Mouse (Mus musculus) liver, postnatal 0 days (tissue): ENCODE results near the gene Fbxw7. TPM values are rescaled to one million over a fixed set of nuclear protein-coding genes. Genes with fewer than 3 reads are reported as not detected.

ENCODE experiments used
- ATAC-seq: fragments of 200-750 bp; cut with Nextera tagmentation; 2 replicates; pipeline ENCODE4 v1.8.0; 2017; ENCODE audit warnings: mild to moderate bottlenecking, moderate library complexity
- DNase-seq: peaks from one replicate; pipeline ENCODE4 v3.0.0-alpha.2; 2016
- H3K27ac ChIP-seq: fragments of 300-500 bp; sonication (generic); 2 replicates; pipeline ENCODE4 v1.5.1; 2014; ENCODE audit warnings: antibody characterized with exemption, moderate library complexity, mild to moderate bottlenecking, low read depth
- H3K27me3 ChIP-seq: fragments of 300-500 bp; sonication (generic); 2 replicates; pipeline ENCODE4 v1.6.1; 2014; ENCODE audit warnings: low read length, control low read depth, mixed read lengths; ENCODE audit not compliant: insufficient read depth
- H3K36me3 ChIP-seq: fragments of 300-500 bp; sonication (generic); replicated peaks from 2 replicates; pipeline ENCODE4 v1.6.1; 2014; ENCODE audit warnings: mild to moderate bottlenecking, control low read depth, low read length, moderate library complexity, mixed read lengths; ENCODE audit not compliant: insufficient read depth
- H3K4me1 ChIP-seq: fragments of 300-500 bp; sonication (generic); 2 replicates; pipeline ENCODE4 v1.6.1; 2014; ENCODE audit warnings: antibody characterized with exemption, mild to moderate bottlenecking, control low read depth; ENCODE audit not compliant: insufficient read depth
- H3K4me2 ChIP-seq: fragments of 300-500 bp; sonication (generic); 2 replicates; pipeline ENCODE4 v1.6.1; 2014; ENCODE audit warnings: low read depth, mild to moderate bottlenecking, low read length, moderate library complexity, mixed read lengths
- H3K4me3 ChIP-seq: fragments of 300-500 bp; sonication (generic); 2 replicates; pipeline ENCODE4 v1.5.1; 2014; ENCODE audit warnings: low read depth, low read length
- H3K9ac ChIP-seq: fragments of 300-500 bp; sonication (generic); replicated peaks from 2 replicates; pipeline ENCODE4 v1.6.1; 2014; ENCODE audit warnings: mild to moderate bottlenecking, moderate library complexity
- H3K9me3 ChIP-seq: fragments of 300-500 bp; sonication (generic); 2 replicates; pipeline ENCODE4 v1.6.1; 2016; ENCODE audit warnings: mild to moderate bottlenecking, control low read depth, low read length, mixed read lengths
- CTCF ChIP-seq: sonication (generic); IDR thresholded peaks from 2 replicates; pipeline ENCODE4 v1.5.1; 2016; ENCODE audit warnings: antibody characterized with exemption, low read depth
- EP300 ChIP-seq: IDR thresholded peaks from 2 replicates; pipeline ENCODE4 v1.6.1; 2016; ENCODE audit warnings: antibody characterized with exemption, low read depth, mild to moderate bottlenecking
- WGBS: fragments of 180-500 bp; shearing (Covaris S2); extraction: QIAGEN DNeasy Blood & Tissue Kit; methylation state at CpG from one replicate; pipeline ENCODE4 v1.1.7; 2014; ENCODE audit not compliant: insufficient replicate concordance; 5-methylcytosine and 5-hydroxymethylcytosine counted together
- polyA plus RNA-seq: library from polyadenylated mRNA; unstranded; fragments of >200 nt; fragmentation: Nextera tagmentation; extraction: Ambion mirVana; gene quantifications from 2 replicates; pipeline ENCODE4 v1.2.1, GENCODE M21; 2015

Gene Fbxw7
- polyA plus RNA-seq, 1 experiment from 2014 or later: 2.8 TPM

GRCm38 (mm10) chr3:84937360-84938355, 122.6 kb downstream of the Fbxw7 start:
- peak; percentile 43; the same call in 1 of the 2 replicates for ATAC-seq

GRCm38 (mm10) chr3:84944933-84945332, 129.9 kb downstream of the Fbxw7 start:
- no peak for TF ChIP-seq CTCF
- TF ChIP-seq EP300: no peak
- Histone ChIP-seq H3K36me3 (no peaks in the 10 kb centered on the region), H3K27ac (no peak overlapping the region), H3K27me3 (no peaks in the 10 kb centered on the region), H3K4me3 (no peak overlapping the region), H3K4me2 (no peak overlapping the region), H3K9me3 (no peaks in the 10 kb centered on the region), H3K4me1 (no peaks in the 10 kb centered on the region; the same call in 1 of the 2 replicates), H3K9ac (no peak overlapping the region)
- DNase-seq (no peak), ATAC-seq (no peak)
- WGBS: 54% methylated on average over 3 of the region's 3 CpGs

More at GRCm38 (mm10) chr3:84937360-84938355, 122.6 kb downstream of the Fbxw7 start:
- no peak overlapping the region for H3K9ac ChIP-seq
- no peak for TF ChIP-seq EP300
- TF ChIP-seq CTCF: no peak
- 59% methylated on average over 12 of the region's 12 CpGs for WGBS
- no peak overlapping the region for H3K4me2 ChIP-seq
- H3K36me3 ChIP-seq: no peaks in the 10 kb centered on the region
- no peak overlapping the region for H3K27ac ChIP-seq
- no peaks in the 10 kb centered on the region; the same call in 1 of the 2 replicates for H3K4me1 ChIP-seq
- H3K27me3 ChIP-seq: no peaks in the 10 kb centered on the region
- H3K4me3 ChIP-seq: no peak overlapping the region
- H3K9me3 ChIP-seq: no peaks in the 10 kb centered on the region
- no peak for DNase-seq

- H3K4me1 ChIP-seq: no peaks in the 10 kb centered on the region; the same call in 1 of the 2 replicates
- 71% methylated on average over 1 of the region's 1 CpGs for WGBS
- no peak for TF ChIP-seq CTCF
- TF ChIP-seq EP300: no peak
- no peak overlapping the region for H3K4me2 ChIP-seq
- H3K27ac ChIP-seq: no peak overlapping the region
- ATAC-seq: no peak
- H3K27me3 ChIP-seq: no peaks in the 10 kb centered on the region
- no peaks in the 10 kb centered on the region for H3K9me3 ChIP-seq
- H3K9ac ChIP-seq: no peak overlapping the region
- DNase-seq: no peak
- no peaks in the 10 kb centered on the region for H3K36me3 ChIP-seq
- H3K4me3 ChIP-seq: no peak overlapping the region
These were observed 131.3 kb downstream of the Fbxw7 start for GRCm38 (mm10) chr3:84946381-84946780.

GRCm38 (mm10) chr3:84949387-84949786, 134.3 kb downstream of the Fbxw7 start:
- Histone ChIP-seq H3K9me3 (no peaks in the 10 kb centered on the region), H3K9ac (no peak overlapping the region), H3K4me1 (no peaks in the 10 kb centered on the region; the same call in 1 of the 2 replicates), H3K27ac (no peak overlapping the region), H3K4me3 (no peak overlapping the region), H3K4me2 (no peak overlapping the region), H3K27me3 (no peaks in the 10 kb centered on the region), H3K36me3 (no peaks in the 10 kb centered on the region)
- TF ChIP-seq CTCF: no peak
- no peak for TF ChIP-seq EP300
- no peak for DNase-seq
- ATAC-seq: peak; percentile 49; the same call in 1 of the 2 replicates
- WGBS: 68% methylated on average over 4 of the region's 4 CpGs

DNA sequence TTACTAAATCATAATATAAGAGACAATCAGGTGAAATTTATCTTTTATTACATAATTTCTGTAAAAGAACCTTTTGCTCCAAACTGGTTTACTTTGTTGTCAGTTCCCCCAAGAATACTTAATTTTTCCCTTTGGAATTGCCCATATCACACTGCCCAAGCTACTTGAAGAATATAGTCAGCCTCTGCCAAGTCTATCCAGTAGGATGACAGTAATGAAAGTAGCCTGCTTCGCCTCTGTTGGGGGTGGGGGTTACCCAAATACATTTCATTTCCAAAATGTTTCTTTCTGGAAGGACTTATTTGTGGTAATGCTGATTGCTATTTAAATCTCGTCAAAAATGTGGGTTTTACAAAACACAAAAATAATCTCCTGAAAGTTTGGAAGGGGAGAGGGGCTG, 136.6 kb downstream of the Fbxw7 start:
- no peak for DNase-seq
- Histone ChIP-seq H3K4me1 (no peaks in the 10 kb centered on the region; the same call in 1 of the 2 replicates), H3K4me3 (no peak overlapping the region), H3K27me3 (no peaks in the 10 kb centered on the region), H3K9me3 (no peaks in the 10 kb centered on the region), H3K4me2 (0 out of 2 replicates have a peak overlapping the region, but pooled peaks have one; percentile 13), H3K9ac (no peak overlapping the region), H3K36me3 (no peaks in the 10 kb centered on the region), H3K27ac (no peak overlapping the region)
- WGBS: 72% methylated on average over 2 of the region's 2 CpGs
- TF ChIP-seq CTCF (no peak), EP300 (no peak)
- ATAC-seq: no peak

- Histone ChIP-seq H3K9ac (no peak overlapping the region), H3K4me3 (no peak overlapping the region), H3K27me3 (no peaks in the 10 kb centered on the region), H3K36me3 (no peaks in the 10 kb centered on the region), H3K4me1 (no peaks in the 10 kb centered on the region; the same call in 1 of the 2 replicates), H3K9me3 (no peaks in the 10 kb centered on the region), H3K4me2 (peak overlapping the region; percentile 13; the same call in 1 of the 2 replicates), H3K27ac (no peak overlapping the region)
- WGBS: 79% methylated on average over 13 of the region's 13 CpGs
- ATAC-seq: no peak
- TF ChIP-seq CTCF: no peak
- TF ChIP-seq EP300: no peak
- no peak for DNase-seq
These were observed 137.1 kb downstream of the Fbxw7 start for GRCm38 (mm10) chr3:84952135-84952534.
